Mouse (Mus musculus) spleen, adult 2 months (tissue): ENCODE data around the gene Chst8.

Source experiments
- CTCF ChIP-seq: fragments of 200-500 bp; IDR thresholded peaks from 2 replicates; pipeline ENCODE4 v1.5.1; 2011; ENCODE audit warnings: mild to moderate bottlenecking, inconsistent platforms; ENCODE audit not compliant: insufficient read depth, insufficient read length, insufficient replicate concordance; ENCODE audit errors: extremely low read depth
- POLR2A ChIP-seq: fragments of 200-500 bp; IDR thresholded peaks from 2 replicates; pipeline ENCODE4 v1.6.1; 2011; ENCODE audit warnings: low read depth, low read length, inconsistent platforms

GRCm38 (mm10) chr7:34805042-34805441, 7.5 kb downstream of the Chst8 start:
- no peak for TF ChIP-seq CTCF
- TF ChIP-seq POLR2A: no peak
